Mouse (Mus musculus) mature B cell (primary cell): ENCODE measurements around the gene Mrpl37.

Experiments used
- in situ Hi-C: fragments of 300-500 bp; cut with MboI; formaldehyde crosslinking; loops from 2 replicates; pipeline ENCODE4 v1.14.3; 2019

Mrpl37 gene

DNA sequence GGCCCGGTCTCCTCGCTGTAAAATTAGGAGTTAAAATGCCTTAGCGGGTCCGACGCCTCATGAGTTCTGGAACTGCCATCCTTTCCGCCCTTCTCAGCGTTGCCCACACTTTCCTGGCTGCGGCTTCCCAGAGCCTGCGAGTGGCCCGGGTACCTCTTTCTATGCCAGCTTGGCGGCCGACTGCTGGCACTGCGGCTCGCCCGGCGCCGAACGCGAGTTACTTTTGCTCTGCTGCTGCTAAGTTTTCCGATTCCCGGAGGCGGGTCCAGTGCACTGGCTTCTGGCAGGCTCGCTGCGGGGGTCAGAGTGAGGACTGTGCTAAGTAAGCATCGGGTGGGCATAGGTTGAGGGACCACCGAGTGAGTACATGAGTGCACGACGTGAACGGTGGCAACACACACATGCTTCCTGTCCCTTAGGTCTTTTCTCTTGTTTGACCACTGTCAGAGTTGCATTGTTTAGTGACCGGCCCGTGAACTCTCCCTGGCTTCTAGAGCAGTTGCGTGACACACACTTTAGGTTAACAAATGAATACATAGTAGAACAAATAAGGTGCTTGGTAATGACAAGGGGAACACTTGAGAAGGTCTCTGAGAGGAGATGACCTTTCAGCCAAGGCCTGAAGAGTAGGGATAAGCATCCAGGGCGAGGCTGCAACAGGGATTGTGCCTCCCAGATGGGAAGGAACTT is 628 bp upstream of the Mrpl37 start:
- in situ Hi-C loops: no loop called here

- in situ Hi-C loops: no loop called here
Observed at GRCm38 (mm10) chr4:107064394-107065098, 2.1 kb downstream of the Mrpl37 start.

DNA sequence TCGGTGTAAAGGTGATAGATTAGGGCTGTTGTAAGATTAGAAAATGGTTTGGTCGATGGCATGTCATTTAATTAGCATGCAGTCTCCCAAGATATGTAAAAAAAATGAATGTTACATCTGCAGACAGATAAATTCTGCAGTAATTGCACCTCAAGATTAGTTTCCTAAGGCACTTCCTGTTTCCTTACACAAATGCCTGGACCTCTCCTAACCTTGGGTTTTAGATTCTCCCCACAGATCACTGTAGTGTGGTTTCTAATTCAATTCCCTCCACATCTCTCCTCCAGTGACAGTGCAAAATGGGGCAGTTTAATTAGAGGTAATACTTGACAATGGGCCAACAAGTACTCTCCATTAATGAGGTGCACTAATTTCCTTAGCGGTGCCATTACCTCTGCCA is 3.5 kb downstream of the Mrpl37 start:
- in situ Hi-C loops: no loop called here

DNA sequence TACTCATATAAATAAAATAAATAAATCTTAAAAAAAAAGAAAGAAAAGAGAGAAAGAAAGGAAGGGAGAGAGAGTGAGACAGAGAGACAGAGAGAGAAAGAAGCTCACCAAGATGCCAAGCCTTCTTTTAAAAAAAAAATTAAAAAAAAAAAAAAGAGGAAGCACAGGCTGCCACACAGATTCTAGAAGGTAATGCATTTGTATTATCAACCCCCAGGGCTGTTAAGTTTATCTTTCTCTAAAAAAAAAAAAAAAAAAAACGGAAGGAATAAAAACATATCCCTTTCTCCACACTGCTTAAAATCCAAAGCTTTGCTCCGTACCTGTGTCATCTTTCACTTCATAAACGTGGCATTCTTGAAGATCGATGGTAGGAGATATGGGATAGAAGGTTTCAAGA is 5.1 kb downstream of the Mrpl37 start:
- in situ Hi-C loops: no loop called here

- in situ Hi-C loops: no loop called here
Observed at GRCm38 (mm10) chr4:107058781-107059180, 7.9 kb downstream of the Mrpl37 start.

- in situ Hi-C loops: no loop called here
Observed at GRCm38 (mm10) chr4:107058346-107058745, 8.3 kb downstream of the Mrpl37 start.

DNA sequence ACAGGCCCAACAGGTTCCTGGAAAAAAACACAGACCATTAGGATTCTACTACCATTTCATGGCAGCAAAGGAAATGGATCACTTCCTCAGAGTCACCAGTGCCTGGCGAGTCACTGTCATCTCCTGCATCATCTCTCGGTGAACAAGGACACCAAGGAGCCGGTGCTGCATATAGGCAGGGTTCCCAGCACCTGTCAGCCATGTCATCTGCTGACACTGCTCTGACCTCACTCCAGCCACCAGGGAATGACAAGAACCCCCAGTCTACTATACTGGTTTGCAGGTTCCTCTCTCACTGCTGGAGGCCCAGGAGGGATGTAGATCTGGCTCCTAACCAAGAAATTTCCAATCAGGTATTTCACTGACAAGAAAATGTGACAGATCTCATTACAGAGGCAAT is 10.6 kb downstream of the Mrpl37 start:
- in situ Hi-C loops: no loop called here

- in situ Hi-C loops: no loop called here
Observed at GRCm38 (mm10) chr4:107052962-107053553, 13.6 kb downstream of the Mrpl37 start.

GRCm38 (mm10) chr4:107051889-107052288 is 14.8 kb downstream of the Mrpl37 start:
- in situ Hi-C loops: no loop called here

DNA sequence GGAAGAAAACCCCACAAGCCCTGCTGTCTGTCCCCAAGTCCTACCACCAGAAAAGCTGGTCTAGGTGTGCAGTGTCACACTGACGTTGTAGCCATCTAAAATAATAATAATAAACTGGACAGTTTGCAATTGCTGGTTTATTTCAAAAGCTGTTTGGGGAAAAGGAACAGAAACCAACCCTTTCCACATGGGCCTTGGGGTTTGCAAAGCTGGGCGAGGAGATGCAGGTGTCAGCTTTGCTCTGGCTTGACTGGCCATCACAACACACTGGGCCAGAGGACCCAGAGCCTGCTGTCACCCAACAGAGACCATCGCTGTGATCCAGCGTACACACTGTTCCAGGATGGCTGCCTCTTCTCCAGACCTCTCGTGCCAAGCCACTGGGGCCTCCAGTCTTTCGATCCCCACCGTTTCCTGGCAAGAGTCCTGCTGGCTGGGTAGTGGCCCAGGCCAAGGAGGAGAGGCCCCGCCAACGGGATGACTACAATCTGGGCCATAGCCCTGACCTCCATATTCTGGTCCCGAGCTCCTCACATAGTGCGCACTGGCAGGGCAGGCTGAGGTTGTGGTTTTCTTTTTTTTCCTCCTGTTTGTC is 18.0 kb downstream of the Mrpl37 start:
- in situ Hi-C loops: no loop called here

GRCm38 (mm10) chr4:107047806-107048205 is 18.9 kb downstream of the Mrpl37 start:
- in situ Hi-C loops: no loop called here

GRCm38 (mm10) chr4:107045188-107045587 is 21.5 kb downstream of the Mrpl37 start:
- in situ Hi-C loops: no loop called here

GRCm38 (mm10) chr4:107042304-107042703 is 24.4 kb downstream of the Mrpl37 start:
- in situ Hi-C loops: no loop called here

GRCm38 (mm10) chr4:107039270-107039669 is 27.4 kb downstream of the Mrpl37 start:
- in situ Hi-C loops: no loop called here

GRCm38 (mm10) chr4:107038303-107038702 is 28.4 kb downstream of the Mrpl37 start:
- in situ Hi-C loops: no loop called here

DNA sequence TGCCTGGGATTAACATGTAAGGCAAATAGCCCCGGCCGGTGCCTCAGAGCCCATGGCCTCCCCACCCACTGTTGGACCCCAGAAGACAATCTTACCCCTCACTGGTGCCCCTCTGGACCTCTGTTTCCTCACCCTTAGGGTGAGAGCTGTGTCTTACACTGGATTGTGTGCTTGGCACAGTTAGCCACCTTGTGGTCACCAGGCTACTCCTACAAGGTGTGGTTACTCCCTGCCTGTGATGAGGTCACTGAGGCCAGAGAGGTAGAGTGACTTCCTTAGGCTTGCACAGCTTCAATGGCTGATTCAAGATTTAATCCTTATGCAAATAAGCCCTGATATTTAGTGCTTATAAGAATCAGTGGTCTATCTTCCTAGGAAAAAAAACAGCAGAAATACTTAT is 29.7 kb downstream of the Mrpl37 start:
- in situ Hi-C loops: no loop called here

- in situ Hi-C loops: no loop called here
Observed at GRCm38 (mm10) chr4:107035689-107036088, 31.0 kb downstream of the Mrpl37 start.

DNA sequence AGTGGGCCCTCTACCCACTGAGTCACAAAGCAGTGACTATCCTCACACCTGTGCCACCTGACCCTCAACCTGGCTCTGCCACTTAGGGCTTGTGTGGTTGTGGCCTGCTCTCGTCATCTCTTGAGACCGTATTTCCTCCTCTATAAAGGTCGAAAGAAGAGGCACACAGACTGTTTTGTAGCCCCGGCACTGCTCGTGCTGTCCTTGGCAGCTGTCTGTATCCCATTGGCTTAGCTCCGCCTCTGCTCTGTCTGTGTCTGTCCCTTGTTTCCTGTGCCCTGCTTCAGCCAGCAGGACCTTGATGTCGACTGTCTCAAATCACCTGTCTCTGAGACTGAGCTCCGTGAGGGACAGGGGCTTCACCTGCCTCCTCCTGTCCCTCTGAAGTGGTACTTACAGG is 40.2 kb downstream of the Mrpl37 start:
- in situ Hi-C loops: no loop called here

DNA sequence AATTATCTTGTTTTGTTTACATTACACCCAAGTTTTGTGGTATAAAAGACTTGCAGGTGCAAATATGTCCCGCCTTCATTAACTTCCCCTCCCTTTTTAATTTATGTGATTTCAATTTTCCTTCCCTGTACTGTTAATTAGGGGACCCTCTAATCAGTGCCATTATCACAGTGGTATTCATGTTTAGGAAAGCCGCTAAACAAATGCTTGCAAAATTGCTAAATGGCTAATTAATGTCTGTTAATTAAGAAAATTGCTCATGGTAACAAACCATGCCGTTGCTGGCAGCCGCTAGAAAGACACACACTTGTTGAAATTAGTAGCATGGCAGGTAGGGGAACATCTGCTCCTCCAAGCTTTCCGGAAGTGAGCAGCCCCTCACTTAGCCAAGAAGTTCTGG is 41.3 kb downstream of the Mrpl37 start:
- in situ Hi-C loops: no loop called here

- in situ Hi-C loops: no loop called here
Observed at GRCm38 (mm10) chr4:107024899-107025298, 41.8 kb downstream of the Mrpl37 start.

- in situ Hi-C loops: no loop called here
Observed at GRCm38 (mm10) chr4:107021464-107021863, 45.2 kb downstream of the Mrpl37 start.

DNA sequence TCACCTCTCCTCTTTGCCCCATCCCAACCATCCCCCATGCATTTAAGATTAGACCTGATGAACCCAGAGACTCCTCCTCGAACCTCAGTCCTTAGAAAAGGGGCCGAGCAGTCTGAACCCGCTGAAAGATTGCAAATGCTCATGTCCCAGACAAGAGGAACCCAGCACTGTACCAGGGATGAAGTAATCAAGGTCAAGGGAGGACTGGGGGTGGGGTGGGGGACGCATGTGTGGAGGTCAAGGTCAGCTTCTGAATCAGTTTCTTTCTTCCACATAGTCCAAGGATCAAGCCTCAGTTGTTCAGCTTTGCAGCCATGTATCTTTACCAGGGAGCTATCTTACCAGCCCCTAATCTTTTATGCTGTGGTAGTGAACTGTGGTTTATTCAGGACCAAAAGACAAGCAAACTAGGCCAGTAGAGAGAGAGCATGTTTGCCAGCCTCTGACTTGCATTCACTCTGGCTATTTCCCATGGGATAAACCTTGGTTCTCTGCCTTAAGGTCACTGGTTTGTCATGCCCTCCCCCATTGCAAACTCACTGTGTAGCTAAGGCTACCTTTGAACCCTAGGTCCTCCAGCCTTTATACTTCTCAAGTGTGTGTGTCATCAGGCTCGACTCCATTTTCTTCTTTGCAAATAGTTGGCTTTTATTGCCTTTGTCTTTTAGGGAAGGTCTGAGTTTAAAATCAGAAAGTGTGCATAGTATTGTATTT is 46.2 kb downstream of the Mrpl37 start:
- in situ Hi-C loops: no loop called here
